Mouse (Mus musculus): ENCODE measurements around the gene Aplnr.

Aplnr gene

GRCm38 (mm10) chr2:85187582-85188151 lies 51.6 kb downstream of the Aplnr start:
- no peak for DNase-seq (ENCODE audit: low spot score)

Measured in c-Kit-positive CD71-positive TER-119-positive erythroid progenitor cells, embryonic 14.5 days (primary cell).